Mouse (Mus musculus) lung, postnatal 14 days (tissue): ENCODE measurements around the gene Il4.

Experiments used
- DNase-seq: peaks from one replicate; pipeline ENCODE4 v3.0.0; 2021

The Il4 gene

GRCm38 (mm10) chr11:53618619-53619198 is at the start of gene Il4:
Il4 (minus strand) TSS chr11:53618669.
- no peak for DNase-seq

DNA sequence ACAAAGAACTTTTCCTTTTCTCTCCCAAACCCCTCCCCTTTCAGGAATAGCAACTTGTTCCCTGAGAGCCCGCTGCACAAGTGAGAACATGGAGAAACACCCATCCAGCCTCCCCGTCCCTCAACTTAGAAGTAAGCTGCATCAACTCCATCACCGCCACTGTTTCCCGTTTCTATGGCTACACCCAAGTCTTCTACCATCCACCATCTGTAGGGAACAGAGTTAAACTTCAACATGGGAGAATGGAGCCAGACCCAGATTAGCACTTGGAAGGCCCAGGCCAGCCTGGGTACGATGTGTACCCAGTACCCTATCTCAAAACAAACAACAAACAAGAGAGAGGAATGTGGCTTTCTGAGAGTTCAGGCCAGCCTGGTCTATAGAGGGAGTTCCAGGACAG is 45.6 kb upstream of the Il4 start:
- no peak for DNase-seq

GRCm38 (mm10) chr11:53662794-53663674 is 44.6 kb upstream of the Il4 start:
- DNase-seq = no peak

DNA sequence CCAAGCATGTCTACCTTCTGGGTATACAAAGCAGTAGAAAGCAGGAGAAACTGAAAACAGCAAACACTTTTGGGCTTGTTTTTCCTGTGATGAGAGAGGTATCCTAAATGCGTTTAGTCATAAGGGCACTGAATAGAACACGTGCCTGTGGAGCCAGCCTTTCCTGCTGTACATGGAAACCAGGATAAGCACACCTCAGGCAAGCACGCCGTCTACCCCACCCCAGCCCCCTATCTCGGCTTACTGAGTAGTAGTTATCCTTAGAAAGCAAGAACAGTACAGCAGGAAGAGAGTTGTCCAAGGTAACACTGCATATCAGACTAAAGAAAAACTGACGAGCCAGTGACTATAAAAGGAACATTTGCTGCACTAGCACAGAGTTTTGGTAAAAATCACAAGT is 39.4 kb upstream of the Il4 start:
- DNase-seq = no peak

- DNase-seq = no peak
Measured at GRCm38 (mm10) chr11:53657381-53657780, 38.9 kb upstream of the Il4 start.

GRCm38 (mm10) chr11:53656558-53657202 is 38.2 kb upstream of the Il4 start:
- no peak for DNase-seq

DNA sequence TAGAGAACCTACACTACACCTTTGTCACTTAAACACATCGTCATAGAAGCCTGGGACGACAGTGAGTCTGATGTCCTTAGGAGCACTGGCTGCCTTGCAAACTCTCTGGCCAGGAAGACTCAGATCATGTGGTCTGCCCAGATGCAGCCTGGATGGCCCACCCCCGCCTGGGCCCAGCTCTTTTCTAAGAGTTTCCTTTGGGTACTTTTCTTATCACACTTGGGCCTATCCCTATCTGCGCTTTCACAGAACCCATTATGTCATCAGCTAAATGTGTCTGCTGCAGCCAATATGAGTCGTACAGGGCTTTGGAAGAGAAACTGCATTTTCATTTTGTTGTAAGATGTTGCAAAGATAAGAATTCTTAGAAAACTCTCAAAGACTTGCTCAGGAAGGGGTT is 36.6 kb upstream of the Il4 start:
- DNase-seq = no peak

DNA sequence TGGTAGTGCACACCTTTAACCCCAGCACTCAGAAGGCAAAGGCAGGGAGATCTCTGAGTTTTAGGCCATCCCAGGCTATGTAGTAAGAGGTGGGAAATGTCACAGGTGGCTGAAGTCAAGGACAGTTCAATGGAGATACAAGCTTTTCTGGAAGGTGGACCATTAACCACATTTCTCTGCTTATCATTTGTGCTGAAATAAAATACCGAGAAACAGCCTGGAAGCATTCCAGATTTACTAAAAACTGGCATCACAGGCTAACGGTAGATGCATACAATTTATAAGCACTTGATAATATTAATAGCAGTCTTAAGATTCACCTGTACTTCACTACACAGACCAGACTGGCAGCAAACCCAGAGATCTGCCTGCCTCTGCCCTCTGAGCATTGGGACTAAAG is 34.0 kb upstream of the Il4 start:
- no peak for DNase-seq

DNA sequence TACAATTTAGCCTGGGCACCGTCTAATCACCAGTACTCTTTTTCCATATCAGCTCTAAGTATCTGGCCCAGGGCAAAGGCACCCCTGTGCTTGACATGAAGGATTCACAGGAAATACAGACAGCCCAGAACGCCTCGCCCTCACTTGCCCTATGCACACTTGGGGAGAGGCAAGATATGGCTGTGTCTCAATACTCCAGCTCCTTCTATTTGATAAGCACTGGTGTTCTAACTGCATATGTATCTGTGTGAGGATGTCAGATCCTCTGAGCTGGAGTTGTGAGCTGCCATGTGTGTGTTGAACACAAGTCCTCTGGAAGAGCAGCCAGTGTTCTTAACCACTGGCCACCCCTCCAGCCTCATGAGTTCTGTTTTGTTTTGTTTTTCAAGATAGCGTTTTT is 33.0 kb upstream of the Il4 start:
- DNase-seq = no peak

- no peak for DNase-seq
Measured at GRCm38 (mm10) chr11:53644017-53644416, 25.5 kb upstream of the Il4 start.

- DNase-seq = no peak
Measured at GRCm38 (mm10) chr11:53642744-53643279, 24.3 kb upstream of the Il4 start.

GRCm38 (mm10) chr11:53637803-53638260 is 19.4 kb upstream of the Il4 start:
- no peak for DNase-seq

DNA sequence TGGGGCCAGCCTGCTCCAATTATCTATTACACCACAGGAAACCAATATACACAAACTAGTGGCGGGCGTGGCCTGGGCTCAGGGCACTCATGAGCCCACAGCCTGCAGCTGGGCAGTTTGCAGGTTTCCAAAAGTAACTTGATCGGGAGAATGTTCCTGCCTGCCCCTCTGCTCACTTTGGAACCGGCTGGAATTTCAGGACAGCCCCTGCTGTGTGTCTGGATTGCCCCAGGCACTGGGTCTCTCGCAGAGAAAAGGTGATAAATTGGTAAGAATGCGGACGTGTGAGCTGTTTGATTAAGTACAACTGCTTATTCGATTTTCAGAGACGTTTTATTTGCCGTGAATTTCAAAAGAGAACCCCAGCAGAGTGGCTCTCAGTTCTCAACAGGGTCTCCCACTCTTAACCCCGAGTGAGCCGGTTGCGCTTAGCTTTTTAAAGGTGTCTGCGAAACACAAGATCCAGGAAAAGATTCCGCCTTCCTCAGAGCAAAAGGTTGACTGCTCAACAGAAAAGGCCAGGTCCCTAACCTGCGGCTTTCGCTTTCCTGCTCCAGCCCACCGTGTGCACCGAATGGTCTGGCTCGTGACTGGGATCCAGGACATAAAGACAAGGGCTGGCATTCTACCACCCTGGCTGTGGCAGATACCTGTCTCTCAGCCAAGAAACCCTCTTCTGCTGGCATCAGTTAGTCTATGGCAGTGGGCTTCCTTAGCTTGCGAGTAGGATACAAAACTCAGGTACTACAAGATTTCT is 18.8 kb upstream of the Il4 start:
- no peak for DNase-seq

GRCm38 (mm10) chr11:53636183-53636646 is 17.7 kb upstream of the Il4 start:
- peak; percentile 14 for DNase-seq

GRCm38 (mm10) chr11:53635590-53636182 is 17.2 kb upstream of the Il4 start:
- no peak for DNase-seq

GRCm38 (mm10) chr11:53634556-53634955 is 16.1 kb upstream of the Il4 start, which contains the start of gene Il13:
Il13 (minus strand) TSS chr11:53634702.
- no peak for DNase-seq

- DNase-seq = no peak
Measured at GRCm38 (mm10) chr11:53633644-53634043, 15.2 kb upstream of the Il4 start.

DNA sequence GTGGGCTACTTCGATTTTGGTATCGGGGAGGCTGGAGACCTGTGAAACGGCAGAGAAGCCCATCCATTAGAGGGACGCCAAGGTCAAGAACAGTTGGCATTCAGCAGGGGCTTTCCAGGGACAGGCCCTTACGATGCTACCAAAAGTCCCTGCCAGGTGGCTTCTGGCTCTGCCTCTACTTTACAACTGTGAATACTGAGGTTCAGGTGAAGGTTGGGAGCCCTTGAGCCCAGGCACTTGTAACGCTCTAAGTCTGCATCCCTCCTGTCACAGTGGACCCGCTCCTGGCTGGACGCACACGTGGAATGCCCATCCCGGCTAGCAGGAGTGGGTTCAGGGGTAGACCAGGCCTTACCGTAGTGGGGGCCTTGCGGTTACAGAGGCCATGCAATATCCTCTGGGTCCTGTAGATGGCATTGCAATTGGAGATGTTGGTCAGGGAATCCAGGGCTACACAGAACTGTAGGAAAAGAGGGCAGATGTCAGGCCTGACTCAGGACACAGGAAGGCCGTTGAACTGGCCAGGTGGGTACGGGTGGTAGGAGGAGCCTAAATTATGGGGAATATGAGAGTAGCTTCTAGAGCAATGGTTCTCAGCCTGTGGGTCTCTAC is 13.8 kb upstream of the Il4 start:
- DNase-seq = peak; percentile 6

- peak; percentile 88 for DNase-seq
Measured at GRCm38 (mm10) chr11:53627859-53628258, 9.4 kb upstream of the Il4 start.

GRCm38 (mm10) chr11:53626802-53627373 is 8.4 kb upstream of the Il4 start:
- no peak for DNase-seq

- no peak for DNase-seq
Measured at GRCm38 (mm10) chr11:53624124-53624523, 5.7 kb upstream of the Il4 start.
